Mouse (Mus musculus) natural killer cell, adult 2 months (primary cell): Measurements from ENCODE around the gene Tspan14.

Experiments used
- DNase-seq, 2 experiments: peaks; one replicate each; pipeline ENCODE4 v3.0.0; 2022; ENCODE audit warnings: low spot score in 2 of 2

Tspan14 gene

GRCm38 (mm10) chr14:40952301-40952700, 14.3 kb downstream of the Tspan14 start:
- no peak for DNase-seq

- DNase-seq: peak in 1 of 2 experiments; percentile 66
These were observed 16.6 kb downstream of the Tspan14 start for GRCm38 (mm10) chr14:40949730-40950614.

GRCm38 (mm10) chr14:40949047-40949446, 17.6 kb downstream of the Tspan14 start:
- no peak for DNase-seq

GRCm38 (mm10) chr14:40948522-40948921, 18.1 kb downstream of the Tspan14 start:
- no peak for DNase-seq

GRCm38 (mm10) chr14:40947431-40948394, 18.9 kb downstream of the Tspan14 start:
- DNase-seq: peak; percentile 68 to 78

- no peak for DNase-seq
These were observed 22.8 kb downstream of the Tspan14 start for GRCm38 (mm10) chr14:40943802-40944201.

- DNase-seq: no peak
These were observed 24.2 kb downstream of the Tspan14 start for GRCm38 (mm10) chr14:40942429-40942828.

- no peak for DNase-seq
These were observed 28.1 kb downstream of the Tspan14 start for GRCm38 (mm10) chr14:40938380-40938987.

GRCm38 (mm10) chr14:40937052-40937451, 29.6 kb downstream of the Tspan14 start:
- DNase-seq: no peak

GRCm38 (mm10) chr14:40935481-40935880, 31.1 kb downstream of the Tspan14 start:
- no peak for DNase-seq

GRCm38 (mm10) chr14:40935054-40935453, 31.6 kb downstream of the Tspan14 start:
- no peak for DNase-seq

GRCm38 (mm10) chr14:40933328-40933727, 33.3 kb downstream of the Tspan14 start:
- DNase-seq: peak in 1 of 2 experiments; percentile 38

GRCm38 (mm10) chr14:40932225-40932624, 34.4 kb downstream of the Tspan14 start:
- DNase-seq: no peak

GRCm38 (mm10) chr14:40931115-40931829, 35.3 kb downstream of the Tspan14 start:
- no peak for DNase-seq

GRCm38 (mm10) chr14:40929943-40930342, 36.7 kb downstream of the Tspan14 start:
- DNase-seq: peak; percentile 7 to 62

GRCm38 (mm10) chr14:40928897-40929296, 37.7 kb downstream of the Tspan14 start:
- no peak for DNase-seq

GRCm38 (mm10) chr14:40927041-40927440, 39.6 kb downstream of the Tspan14 start:
- peak in 1 of 2 experiments; percentile 21 for DNase-seq

- DNase-seq: peak in 1 of 2 experiments; percentile 38
These were observed 42.1 kb downstream of the Tspan14 start for GRCm38 (mm10) chr14:40924378-40925113.

GRCm38 (mm10) chr14:40921241-40921640, 45.4 kb downstream of the Tspan14 start:
- DNase-seq: no peak

- DNase-seq: no peak
These were observed 47.1 kb downstream of the Tspan14 start for GRCm38 (mm10) chr14:40919521-40919920.
